Mouse (Mus musculus): ENCODE measurements around the gene Tlnrd1. TPM values are rescaled to one million over a fixed set of nuclear protein-coding genes. Genes with fewer than 3 reads are reported as not detected.

The Tlnrd1 gene
- 10.2 and 10.7 TPM in 2 replicates for polyA plus RNA-seq (2016; fragmentation: Nextera tagmentation; extraction: Ambion mirVana)

DNA sequence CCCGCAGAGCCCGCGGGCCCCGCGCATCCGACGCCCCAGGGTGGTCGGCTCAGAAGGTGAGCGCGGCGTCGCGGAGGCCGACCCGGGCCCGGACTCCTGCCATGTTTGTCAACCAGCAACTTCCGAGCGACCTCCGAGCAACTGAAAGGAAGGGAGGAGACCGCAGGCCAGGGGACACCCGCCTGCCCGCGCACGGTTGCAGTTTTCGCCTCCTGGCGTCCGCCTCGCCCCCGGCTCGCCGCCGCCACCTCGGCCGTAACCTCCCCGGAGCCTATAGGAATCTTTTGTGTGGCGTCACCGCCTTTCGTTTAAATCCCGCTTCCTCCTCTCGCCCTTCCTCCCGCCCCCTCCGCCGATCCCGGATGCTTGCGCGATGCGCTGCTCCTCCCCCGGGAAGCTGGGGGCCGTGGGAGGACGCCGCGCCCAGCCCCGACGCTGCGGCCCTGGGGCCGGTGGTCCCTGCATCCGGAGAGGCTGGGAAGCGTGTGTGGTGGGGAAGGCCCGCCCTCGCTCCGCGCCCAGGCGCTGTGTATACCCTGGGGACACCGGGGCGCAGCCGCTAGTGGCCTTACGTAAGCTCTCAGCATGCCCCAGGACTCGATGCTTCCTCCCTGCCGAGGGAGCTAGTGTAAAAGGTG is at the start of gene Tlnrd1, which contains the start of gene Mesd:
Gene Tlnrd1, minus strand, starts transcription at position 285 of the 638 bp plus-strand sequence.
Gene Mesd, plus strand, starts transcription at position 446 of the 638 bp plus-strand sequence.
- Histone ChIP-seq H3K27ac (replicated peaks) (peak within 1 kb of the TSS; percentile 98), H3K36me3 (peaks cover 17% of the 10 kb centered on the region), H3K4me3 (peak within 1 kb of the TSS; percentile 90), H3K27me3 (ENCODE audit: low read depth, poor library complexity, severe bottlenecking) (peaks cover 7% of the 10 kb centered on the region), H3K4me1 (peaks cover 61% of the 10 kb centered on the region), H3K9me3 (replicated peaks) (peaks cover 7% of the 10 kb centered on the region; the same call in 1 of the 2 replicates)
- DNase-seq (ENCODE audit: low spot score), result peak; percentile 91
- WGBS, result under 1% methylated on average over 69 of the region's 69 CpGs

GRCm38 (mm10) chr7:83921637-83922036 is 37.5 kb upstream of the Tlnrd1 start:
- H3K4me1 ChIP-seq, result no peaks in the 10 kb centered on the region
- H3K4me3 ChIP-seq, result no peak overlapping the region
- H3K27me3 ChIP-seq (ENCODE audit: low read depth, poor library complexity, severe bottlenecking), result no peaks in the 10 kb centered on the region
- H3K27ac ChIP-seq (replicated peaks), result no peak overlapping the region
- no peak for DNase-seq (ENCODE audit: low spot score)
- H3K36me3 ChIP-seq, result no peaks in the 10 kb centered on the region
- no peaks in the 10 kb centered on the region for H3K9me3 ChIP-seq (replicated peaks)
- WGBS, result 72% methylated on average over 3 of the region's 3 CpGs

GRCm38 (mm10) chr7:83920241-83920640 is 36.1 kb upstream of the Tlnrd1 start:
- Histone ChIP-seq H3K4me3 (no peak overlapping the region), H3K27me3 (ENCODE audit: low read depth, poor library complexity, severe bottlenecking) (no peaks in the 10 kb centered on the region), H3K9me3 (replicated peaks) (no peaks in the 10 kb centered on the region), H3K27ac (replicated peaks) (no peak overlapping the region), H3K36me3 (no peaks in the 10 kb centered on the region), H3K4me1 (no peaks in the 10 kb centered on the region)
- WGBS, result 88% methylated on average over 4 of the region's 4 CpGs
- no peak for DNase-seq (ENCODE audit: low spot score)

- DNase-seq (ENCODE audit: low spot score), result peak; percentile 75
- Histone ChIP-seq H3K27me3 (ENCODE audit: low read depth, poor library complexity, severe bottlenecking) (no peaks in the 10 kb centered on the region), H3K27ac (replicated peaks) (no peak overlapping the region), H3K4me1 (no peaks in the 10 kb centered on the region), H3K9me3 (replicated peaks) (no peaks in the 10 kb centered on the region), H3K36me3 (no peaks in the 10 kb centered on the region), H3K4me3 (no peak overlapping the region)
- 2% methylated on average over 3 of the region's 3 CpGs for WGBS
These were observed 30.5 kb upstream of the Tlnrd1 start for GRCm38 (mm10) chr7:83914566-83914965.

- no peaks in the 10 kb centered on the region for H3K9me3 ChIP-seq (replicated peaks)
- H3K36me3 ChIP-seq, result no peaks in the 10 kb centered on the region
- H3K27me3 ChIP-seq (ENCODE audit: low read depth, poor library complexity, severe bottlenecking), result no peaks in the 10 kb centered on the region
- no peak for DNase-seq (ENCODE audit: low spot score)
- H3K27ac ChIP-seq (replicated peaks), result no peak overlapping the region
- no peaks in the 10 kb centered on the region for H3K4me1 ChIP-seq
- H3K4me3 ChIP-seq, result no peak overlapping the region
- WGBS, result 78% methylated on average over 9 of the region's 9 CpGs
These were observed 29.9 kb upstream of the Tlnrd1 start for GRCm38 (mm10) chr7:83913995-83914394.

GRCm38 (mm10) chr7:83913405-83913932 is 29.4 kb upstream of the Tlnrd1 start:
- Histone ChIP-seq H3K4me3 (no peak overlapping the region), H3K27ac (replicated peaks) (no peak overlapping the region), H3K27me3 (ENCODE audit: low read depth, poor library complexity, severe bottlenecking) (no peaks in the 10 kb centered on the region), H3K9me3 (replicated peaks) (no peaks in the 10 kb centered on the region), H3K36me3 (no peaks in the 10 kb centered on the region), H3K4me1 (no peaks in the 10 kb centered on the region)
- DNase-seq (ENCODE audit: low spot score), result no peak
- 90% methylated on average over 6 of the region's 6 CpGs for WGBS

DNA sequence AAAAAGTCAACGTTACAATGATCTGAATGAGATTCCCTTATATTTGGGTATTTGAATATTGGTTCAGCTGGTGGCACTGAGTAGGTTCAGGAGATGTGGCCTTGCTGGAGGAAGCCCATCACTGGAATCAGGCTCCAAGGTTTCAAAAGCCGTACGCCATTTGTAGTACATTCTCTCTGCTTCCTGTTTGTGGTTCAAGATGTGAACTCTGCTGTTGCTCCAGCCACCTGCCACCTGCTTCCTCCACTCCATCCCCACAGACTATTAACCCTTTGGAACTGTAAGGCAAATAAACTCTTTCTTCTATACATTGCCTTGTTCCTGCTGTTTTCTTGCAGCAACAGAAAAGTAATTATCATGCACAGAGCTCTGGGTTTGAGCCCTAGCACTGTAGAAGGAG is 27.8 kb upstream of the Tlnrd1 start:
- Histone ChIP-seq H3K27ac (replicated peaks) (no peak overlapping the region), H3K4me1 (no peaks in the 10 kb centered on the region), H3K36me3 (no peaks in the 10 kb centered on the region), H3K4me3 (no peak overlapping the region), H3K27me3 (ENCODE audit: low read depth, poor library complexity, severe bottlenecking) (no peaks in the 10 kb centered on the region), H3K9me3 (replicated peaks) (no peaks in the 10 kb centered on the region)
- 79% methylated on average over 3 of the region's 3 CpGs for WGBS
- DNase-seq (ENCODE audit: low spot score), result no peak

DNA sequence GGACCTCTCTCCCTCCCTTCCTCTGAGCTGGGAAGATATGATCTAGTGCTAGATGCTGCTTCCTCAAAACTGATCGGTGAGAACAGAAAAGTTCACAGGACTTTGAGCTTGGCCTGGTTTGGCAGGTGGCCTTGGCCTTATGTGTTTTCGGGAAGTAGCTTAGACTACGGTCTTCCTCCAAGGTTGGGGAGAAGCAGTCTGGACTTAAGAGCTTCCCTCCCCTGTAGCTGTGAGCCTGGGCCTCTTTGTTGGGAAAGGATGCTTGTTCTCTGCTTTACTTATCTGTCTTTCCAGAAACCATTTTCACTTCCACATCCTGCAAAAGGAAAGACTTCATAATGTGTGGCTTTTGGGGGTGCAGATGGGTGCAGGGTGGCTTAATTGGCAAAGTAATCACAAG is 20.7 kb upstream of the Tlnrd1 start:
- H3K9me3 ChIP-seq (replicated peaks), result peaks cover 6% of the 10 kb centered on the region; the same call in 1 of the 2 replicates
- H3K36me3 ChIP-seq, result peaks cover 21% of the 10 kb centered on the region
- H3K4me1 ChIP-seq, result no peaks in the 10 kb centered on the region
- H3K4me3 ChIP-seq, result no peak overlapping the region
- no peak overlapping the region for H3K27ac ChIP-seq (replicated peaks)
- 93% methylated on average over 3 of the region's 3 CpGs for WGBS
- no peaks in the 10 kb centered on the region for H3K27me3 ChIP-seq (ENCODE audit: low read depth, poor library complexity, severe bottlenecking)
- no peak for DNase-seq (ENCODE audit: low spot score)

- Histone ChIP-seq H3K4me1 (no peaks in the 10 kb centered on the region), H3K9me3 (replicated peaks) (peaks cover 6% of the 10 kb centered on the region; the same call in 1 of the 2 replicates), H3K27ac (replicated peaks) (no peak overlapping the region), H3K27me3 (ENCODE audit: low read depth, poor library complexity, severe bottlenecking) (no peaks in the 10 kb centered on the region), H3K36me3 (peaks cover 44% of the 10 kb centered on the region), H3K4me3 (no peak overlapping the region)
- 70% methylated on average over 5 of the region's 5 CpGs for WGBS
- DNase-seq (ENCODE audit: low spot score), result no peak
These were observed 18.4 kb upstream of the Tlnrd1 start for GRCm38 (mm10) chr7:83902296-83903145.

DNA sequence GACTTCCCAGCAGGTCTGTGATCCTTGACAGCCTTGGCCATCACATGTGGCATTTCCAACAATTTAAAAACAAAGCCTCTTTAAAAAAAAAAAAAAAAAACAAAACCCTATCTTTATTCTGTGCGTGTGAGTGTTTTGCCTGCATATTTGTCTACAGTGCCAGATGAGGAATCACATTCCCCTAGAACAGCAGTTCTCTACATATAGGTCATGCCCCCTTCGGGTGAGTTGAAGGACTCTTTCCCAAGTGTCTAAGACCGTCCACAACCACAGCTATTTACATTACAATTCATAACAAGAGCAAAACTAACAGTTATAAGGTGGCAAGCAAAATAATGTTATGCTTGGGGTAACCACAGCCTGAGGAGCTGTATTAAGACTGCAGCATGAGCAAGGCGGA is 17.3 kb upstream of the Tlnrd1 start:
- 92% methylated on average over 4 of the region's 4 CpGs for WGBS
- peaks cover 53% of the 10 kb centered on the region for H3K36me3 ChIP-seq
- DNase-seq (ENCODE audit: low spot score), result no peak
- H3K4me3 ChIP-seq, result no peak overlapping the region
- peaks cover 3% of the 10 kb centered on the region; the same call in 1 of the 2 replicates for H3K9me3 ChIP-seq (replicated peaks)
- H3K27ac ChIP-seq (replicated peaks), result no peak overlapping the region
- H3K4me1 ChIP-seq, result no peaks in the 10 kb centered on the region
- no peaks in the 10 kb centered on the region for H3K27me3 ChIP-seq (ENCODE audit: low read depth, poor library complexity, severe bottlenecking)

DNA sequence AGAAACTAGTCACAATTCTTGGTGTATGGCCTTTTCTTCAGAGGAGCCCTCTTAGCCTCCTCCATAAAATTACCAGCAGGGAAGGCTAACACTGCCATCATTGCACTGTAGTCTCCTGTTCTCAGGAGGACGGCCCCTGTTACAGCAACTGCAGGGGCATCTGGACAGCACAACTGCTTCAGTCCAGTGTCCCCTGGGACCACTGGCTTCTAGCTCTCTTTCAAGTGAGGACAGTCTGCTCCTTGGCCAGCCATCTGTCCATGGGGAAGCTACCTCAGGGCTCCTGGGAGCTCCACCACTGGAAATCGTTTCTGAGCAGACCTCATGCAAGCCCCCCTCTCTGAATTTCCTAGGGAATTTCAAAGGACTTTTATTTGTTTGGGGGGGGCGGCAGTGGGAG is 16.4 kb upstream of the Tlnrd1 start:
- WGBS, result 83% methylated on average over 3 of the region's 3 CpGs
- peaks cover 62% of the 10 kb centered on the region for H3K36me3 ChIP-seq
- no peak overlapping the region for H3K27ac ChIP-seq (replicated peaks)
- no peak overlapping the region for H3K4me3 ChIP-seq
- H3K9me3 ChIP-seq (replicated peaks), result no peaks in the 10 kb centered on the region
- no peaks in the 10 kb centered on the region for H3K4me1 ChIP-seq
- DNase-seq (ENCODE audit: low spot score), result no peak
- no peaks in the 10 kb centered on the region for H3K27me3 ChIP-seq (ENCODE audit: low read depth, poor library complexity, severe bottlenecking)

- peaks cover 74% of the 10 kb centered on the region for H3K36me3 ChIP-seq
- 93% methylated on average over 11 of the region's 11 CpGs for WGBS
- H3K4me1 ChIP-seq, result peaks cover 11% of the 10 kb centered on the region
- no peak for DNase-seq (ENCODE audit: low spot score)
- H3K27ac ChIP-seq (replicated peaks), result no peak overlapping the region
- no peaks in the 10 kb centered on the region for H3K9me3 ChIP-seq (replicated peaks)
- no peaks in the 10 kb centered on the region for H3K27me3 ChIP-seq (ENCODE audit: low read depth, poor library complexity, severe bottlenecking)
- H3K4me3 ChIP-seq, result no peak overlapping the region
These were observed 14.2 kb upstream of the Tlnrd1 start for GRCm38 (mm10) chr7:83898267-83898666.

Measured in midbrain, embryonic 10.5 days (tissue).